Mouse (Mus musculus): ENCODE data around the gene Bnip1. TPM values are rescaled to one million over a fixed set of nuclear protein-coding genes. Genes with fewer than 3 reads are reported as not detected.
A peak's percentile ranks its signal among the peaks of the same experiment; 100 is the strongest.

Bnip1 gene
- polyA plus RNA-seq, 1 experiment: 16.6 TPM

- H3K36me3 ChIP-seq (ENCODE audit: control insufficient read depth, insufficient read depth, low read length): peaks cover 18% of the 10 kb centered on the region
- DNase-seq (ENCODE audit: low read depth in 1 of 2, low spot score in 2 of 2): no peak
- TF ChIP-seq CTCF (IDR thresholded peaks at IDR 0.05; ENCODE audit: extremely low read depth, insufficient read depth, insufficient read length, insufficient replicate concordance) (no peak), POLR2A (IDR thresholded peaks at IDR 0.05; ENCODE audit: low read depth, low read length) (no peak)
- 73% methylated on average over 8 of the region's 8 CpGs for WGBS
- no peaks in the 10 kb centered on the region for H3K27me3 ChIP-seq (ENCODE audit: control insufficient read depth, insufficient read depth, low read length)
- 0 out of 2 replicates have a peak overlapping the region, but pooled peaks have one; percentile 23 for H3K27ac ChIP-seq (ENCODE audit: insufficient read depth, low read length)
- H3K4me1 ChIP-seq (ENCODE audit: control insufficient read depth, insufficient read depth, insufficient read length): peaks cover 12% of the 10 kb centered on the region; the same call in 1 of the 2 replicates
- no peak overlapping the region for H3K4me3 ChIP-seq (ENCODE audit: extremely low read depth, insufficient read depth, insufficient read length)
Measured at GRCm38 (mm10) chr17:26784525-26784924, 3.7 kb downstream of the Bnip1 start.

GRCm38 (mm10) chr17:26786586-26786985, 5.7 kb downstream of the Bnip1 start:
- DNase-seq (ENCODE audit: low read depth in 1 of 2, low spot score in 2 of 2): no peak
- peaks cover 19% of the 10 kb centered on the region for H3K36me3 ChIP-seq (ENCODE audit: control insufficient read depth, insufficient read depth, low read length)
- no peaks in the 10 kb centered on the region for H3K27me3 ChIP-seq (ENCODE audit: control insufficient read depth, insufficient read depth, low read length)
- WGBS: 53% methylated on average over 7 of the region's 7 CpGs
- no peak for TF ChIP-seq POLR2A (IDR thresholded peaks at IDR 0.05; ENCODE audit: low read depth, low read length)
- no peak for TF ChIP-seq CTCF (IDR thresholded peaks at IDR 0.05; ENCODE audit: extremely low read depth, insufficient read depth, insufficient read length, insufficient replicate concordance)
- H3K4me1 ChIP-seq (ENCODE audit: control insufficient read depth, insufficient read depth, insufficient read length): peaks cover 23% of the 10 kb centered on the region; the same call in 1 of the 2 replicates
- no peak overlapping the region for H3K4me3 ChIP-seq (ENCODE audit: extremely low read depth, insufficient read depth, insufficient read length)
- no peak overlapping the region for H3K27ac ChIP-seq (ENCODE audit: insufficient read depth, low read length)

GRCm38 (mm10) chr17:26788986-26789385, 8.1 kb downstream of the Bnip1 start:
- Histone ChIP-seq H3K27me3 (ENCODE audit: control insufficient read depth, insufficient read depth, low read length) (no peaks in the 10 kb centered on the region), H3K4me1 (ENCODE audit: control insufficient read depth, insufficient read depth, insufficient read length) (peaks cover 42% of the 10 kb centered on the region; the same call in 1 of the 2 replicates), H3K27ac (ENCODE audit: insufficient read depth, low read length) (peak overlapping the region; percentile 91), H3K36me3 (ENCODE audit: control insufficient read depth, insufficient read depth, low read length) (peaks cover 21% of the 10 kb centered on the region), H3K4me3 (ENCODE audit: extremely low read depth, insufficient read depth, insufficient read length) (no peak overlapping the region)
- TF ChIP-seq CTCF (IDR thresholded peaks at IDR 0.05; ENCODE audit: extremely low read depth, insufficient read depth, insufficient read length, insufficient replicate concordance) (no peak), POLR2A (IDR thresholded peaks at IDR 0.05; ENCODE audit: low read depth, low read length) (no peak)
- no peak for DNase-seq (ENCODE audit: low read depth in 1 of 2, low spot score in 2 of 2)
- 87% methylated on average over 8 of the region's 8 CpGs for WGBS

- peaks cover 42% of the 10 kb centered on the region; the same call in 1 of the 2 replicates for H3K4me1 ChIP-seq (ENCODE audit: control insufficient read depth, insufficient read depth, insufficient read length)
- TF ChIP-seq POLR2A (IDR thresholded peaks at IDR 0.05; ENCODE audit: low read depth, low read length) (no peak), CTCF (IDR thresholded peaks at IDR 0.05; ENCODE audit: extremely low read depth, insufficient read depth, insufficient read length, insufficient replicate concordance) (no peak)
- H3K27ac ChIP-seq (ENCODE audit: insufficient read depth, low read length): peak overlapping the region; percentile 91
- peak overlapping the region; percentile 6; the same call in 1 of the 2 replicates for H3K4me3 ChIP-seq (ENCODE audit: extremely low read depth, insufficient read depth, insufficient read length)
- WGBS: 55% methylated on average over 8 of the region's 8 CpGs
- H3K36me3 ChIP-seq (ENCODE audit: control insufficient read depth, insufficient read depth, low read length): peaks cover 19% of the 10 kb centered on the region
- DNase-seq (ENCODE audit: low read depth in 1 of 2, low spot score in 2 of 2): peak; percentile 28 to 37
- no peaks in the 10 kb centered on the region for H3K27me3 ChIP-seq (ENCODE audit: control insufficient read depth, insufficient read depth, low read length)
Measured at GRCm38 (mm10) chr17:26789460-26790268, 8.8 kb downstream of the Bnip1 start.

GRCm38 (mm10) chr17:26790269-26791214, 9.7 kb downstream of the Bnip1 start:
- peaks cover 16% of the 10 kb centered on the region for H3K36me3 ChIP-seq (ENCODE audit: control insufficient read depth, insufficient read depth, low read length)
- DNase-seq (ENCODE audit: low read depth in 1 of 2, low spot score in 2 of 2): peak; percentile 59 to 62
- H3K4me3 ChIP-seq (ENCODE audit: extremely low read depth, insufficient read depth, insufficient read length): no peak overlapping the region
- peaks cover 42% of the 10 kb centered on the region; the same call in 1 of the 2 replicates for H3K4me1 ChIP-seq (ENCODE audit: control insufficient read depth, insufficient read depth, insufficient read length)
- peak overlapping the region; percentile 89 for H3K27ac ChIP-seq (ENCODE audit: insufficient read depth, low read length)
- no peaks in the 10 kb centered on the region for H3K27me3 ChIP-seq (ENCODE audit: control insufficient read depth, insufficient read depth, low read length)
- no peak for TF ChIP-seq CTCF (IDR thresholded peaks at IDR 0.05; ENCODE audit: extremely low read depth, insufficient read depth, insufficient read length, insufficient replicate concordance)
- TF ChIP-seq POLR2A (IDR thresholded peaks at IDR 0.05; ENCODE audit: low read depth, low read length): no peak
- 49% methylated on average over 11 of the region's 11 CpGs for WGBS

GRCm38 (mm10) chr17:26791580-26791979, 10.7 kb downstream of the Bnip1 start:
- H3K27ac ChIP-seq (ENCODE audit: insufficient read depth, low read length): peak overlapping the region; percentile 89

More at GRCm38 (mm10) chr17:26791580-26791979, 10.7 kb downstream of the Bnip1 start:
- DNase-seq (ENCODE audit: low read depth in 1 of 2, low spot score in 2 of 2): no peak
- no peak for TF ChIP-seq POLR2A (IDR thresholded peaks at IDR 0.05; ENCODE audit: low read depth, low read length)
- no peak for TF ChIP-seq CTCF (IDR thresholded peaks at IDR 0.05; ENCODE audit: extremely low read depth, insufficient read depth, insufficient read length, insufficient replicate concordance)
- peaks cover 14% of the 10 kb centered on the region for H3K36me3 ChIP-seq (ENCODE audit: control insufficient read depth, insufficient read depth, low read length)
- H3K4me3 ChIP-seq (ENCODE audit: extremely low read depth, insufficient read depth, insufficient read length): no peak overlapping the region
- H3K27me3 ChIP-seq (ENCODE audit: control insufficient read depth, insufficient read depth, low read length): no peaks in the 10 kb centered on the region
- H3K4me1 ChIP-seq (ENCODE audit: control insufficient read depth, insufficient read depth, insufficient read length): peaks cover 40% of the 10 kb centered on the region; the same call in 1 of the 2 replicates
- WGBS: 72% methylated on average over 7 of the region's 7 CpGs

All from spleen, adult 2 months (tissue).